Mouse (Mus musculus): ENCODE measurements around the gene Sptan1.

Sptan1 gene

GRCm38 (mm10) chr2:29965250-29965843 lies at the start of gene Sptan1:
Gene Sptan1 (plus strand): TSS chr2:29965560.
- peak; percentile 95 for DNase-seq

GRCm38 (mm10) chr2:29917621-29918020 lies 47.7 kb upstream of the Sptan1 start:
- no peak for DNase-seq

GRCm38 (mm10) chr2:29922011-29922410 lies 43.3 kb upstream of the Sptan1 start:
- DNase-seq, result peak; percentile 18

- DNase-seq, result no peak
These were observed 38.8 kb upstream of the Sptan1 start for GRCm38 (mm10) chr2:29926542-29926941.

GRCm38 (mm10) chr2:29930506-29930905 lies 34.9 kb upstream of the Sptan1 start:
- DNase-seq, result no peak

- DNase-seq, result no peak
These were observed 34.2 kb upstream of the Sptan1 start for GRCm38 (mm10) chr2:29931194-29931593.

GRCm38 (mm10) chr2:29934906-29935599 lies 30.3 kb upstream of the Sptan1 start, which contains the start of gene Gle1:
Gene Gle1 (plus strand): TSS chr2:29935426.
- peak; percentile 97 for DNase-seq

GRCm38 (mm10) chr2:29940073-29940472 lies 25.3 kb upstream of the Sptan1 start:
- DNase-seq, result no peak

- DNase-seq, result no peak
These were observed 24.5 kb upstream of the Sptan1 start for GRCm38 (mm10) chr2:29940826-29941225.

- no peak for DNase-seq
These were observed 20.6 kb upstream of the Sptan1 start for GRCm38 (mm10) chr2:29944723-29945122.

- DNase-seq, result no peak
These were observed 16.5 kb upstream of the Sptan1 start for GRCm38 (mm10) chr2:29948896-29949295.

- no peak for DNase-seq
These were observed 4.1 kb upstream of the Sptan1 start for GRCm38 (mm10) chr2:29961246-29961645.

- peak; percentile 50 for DNase-seq
These were observed 758 bp upstream of the Sptan1 start for GRCm38 (mm10) chr2:29964354-29965249.

- DNase-seq, result peak; percentile 54
These were observed 546 bp downstream of the Sptan1 start for GRCm38 (mm10) chr2:29965906-29966305.

GRCm38 (mm10) chr2:29966826-29967225 lies 1.5 kb downstream of the Sptan1 start:
- DNase-seq, result no peak

GRCm38 (mm10) chr2:29967768-29968167 lies 2.4 kb downstream of the Sptan1 start:
- DNase-seq, result no peak

- DNase-seq, result no peak
These were observed 3.3 kb downstream of the Sptan1 start for GRCm38 (mm10) chr2:29968638-29969037.

GRCm38 (mm10) chr2:29971838-29972635 lies 6.7 kb downstream of the Sptan1 start:
- peak; percentile 60 for DNase-seq

GRCm38 (mm10) chr2:29973525-29973924 lies 8.2 kb downstream of the Sptan1 start:
- DNase-seq, result no peak

GRCm38 (mm10) chr2:29977307-29977706 lies 11.9 kb downstream of the Sptan1 start:
- DNase-seq, result no peak

- DNase-seq, result no peak
These were observed 15.3 kb downstream of the Sptan1 start for GRCm38 (mm10) chr2:29980661-29981060.

- DNase-seq, result no peak
These were observed 26.6 kb downstream of the Sptan1 start for GRCm38 (mm10) chr2:29991962-29992361.

GRCm38 (mm10) chr2:30009101-30009500 lies 43.7 kb downstream of the Sptan1 start:
- no peak for DNase-seq
